Mouse (Mus musculus): ENCODE results near the gene Optc. TPM values are rescaled to one million over a fixed set of nuclear protein-coding genes. Genes with fewer than 3 reads are reported as not detected.

Optc gene
- 0.36 TPM for polyA plus RNA-seq (2014; fragmentation: Illumina TruSeq; extraction: RNeasy Lipid Tissue Mini Kit (QIAGEN cat#74804); ENCODE audit: low read depth, low replicate concordance)

GRCm38 (mm10) chr1:133907949-133908658 lies at the start of gene Optc:
TSS of gene Optc (minus strand) at chr1:133907999.

DNA sequence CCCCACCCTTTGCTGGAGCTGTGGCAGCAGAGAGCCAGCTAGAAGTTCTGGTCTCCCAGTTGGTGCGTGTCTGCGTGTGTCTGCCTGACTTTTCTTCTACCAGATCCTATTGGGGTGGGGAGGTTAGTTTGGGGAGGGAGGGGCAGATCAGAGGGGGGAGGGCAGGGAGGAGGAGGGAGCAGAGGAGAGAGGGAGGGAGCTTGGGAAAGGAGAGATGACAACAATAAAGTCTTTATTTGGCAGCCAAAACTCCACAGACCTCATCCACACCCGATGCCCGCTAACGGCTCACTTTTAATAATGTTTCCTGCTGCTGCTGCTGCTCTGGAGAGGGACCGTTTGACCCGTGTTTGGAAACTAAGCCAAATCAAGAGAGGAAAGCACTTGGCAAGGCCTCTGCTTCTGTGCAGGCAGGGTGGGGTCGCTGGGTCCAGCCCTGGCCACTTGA lies 13.5 kb upstream of the Optc start, which contains the start of gene Prelp:
Gene Prelp, minus strand, starts transcription at position 111 of the 448 bp plus-strand sequence.

Other genes starting within 250 kb of the Optc start
- 22.8 TPM for gene Zbed6, start 247.1 kb downstream of the Optc start, polyA plus RNA-seq (2014; fragmentation: Illumina TruSeq; extraction: RNeasy Lipid Tissue Mini Kit (QIAGEN cat#74804); ENCODE audit: low read depth, low replicate concordance)
- 14.4 TPM for gene Gm38394, start 246.7 kb downstream of the Optc start, polyA plus RNA-seq (2014; fragmentation: Illumina TruSeq; extraction: RNeasy Lipid Tissue Mini Kit (QIAGEN cat#74804); ENCODE audit: low read depth, low replicate concordance)
- not detected for gene Lax1, start 217.9 kb downstream of the Optc start, polyA plus RNA-seq (2014; fragmentation: Illumina TruSeq; extraction: RNeasy Lipid Tissue Mini Kit (QIAGEN cat#74804); ENCODE audit: low read depth, low replicate concordance)
- 10.6 TPM for gene Atp2b4, start 107.0 kb downstream of the Optc start, polyA plus RNA-seq (2014; fragmentation: Illumina TruSeq; extraction: RNeasy Lipid Tissue Mini Kit (QIAGEN cat#74804); ENCODE audit: low read depth, low replicate concordance)
- 10.8 TPM for gene Prelp, start 13.4 kb upstream of the Optc start, polyA plus RNA-seq (2014; fragmentation: Illumina TruSeq; extraction: RNeasy Lipid Tissue Mini Kit (QIAGEN cat#74804); ENCODE audit: low read depth, low replicate concordance)
- 2.1 TPM for gene Fmod, start 129.3 kb upstream of the Optc start, polyA plus RNA-seq (2014; fragmentation: Illumina TruSeq; extraction: RNeasy Lipid Tissue Mini Kit (QIAGEN cat#74804); ENCODE audit: low read depth, low replicate concordance)
- 11.9 TPM for gene Btg2, start 171.1 kb upstream of the Optc start, polyA plus RNA-seq (2014; fragmentation: Illumina TruSeq; extraction: RNeasy Lipid Tissue Mini Kit (QIAGEN cat#74804); ENCODE audit: low read depth, low replicate concordance)
- gene Chit1, start 203.2 kb upstream of the Optc start, polyA plus RNA-seq (2014; fragmentation: Illumina TruSeq; extraction: RNeasy Lipid Tissue Mini Kit (QIAGEN cat#74804); ENCODE audit: low read depth, low replicate concordance), result not detected